Mouse (Mus musculus) adrenal gland, postnatal 36 days (tissue): ENCODE measurements around the gene Megf8. TPM values are rescaled to one million over a fixed set of nuclear protein-coding genes. Genes with fewer than 3 reads are reported as not detected.
A peak's percentile ranks its signal among the peaks of the same experiment; 100 is the strongest.
"Not testable (repeated sequence)": the region's sequence is repeated elsewhere in the genome, so short reads cannot be mapped to it uniquely, and the experiment has no call there.

Source experiments
- DNase-seq, 2 experiments: peaks; one replicate each; pipeline ENCODE4 v3.0.0; 2021; ENCODE audit warnings: mixed read lengths in 1 of 2
- total RNA-seq, 2 experiments: library from RNA; stranded (reverse); gene quantifications; 2 replicates each; pipeline ENCODE4 v1.2.3; 2021

The Megf8 gene
- total RNA-seq, 2 experiments from 2014 or later: 43.7 to 51.3 TPM

DNA sequence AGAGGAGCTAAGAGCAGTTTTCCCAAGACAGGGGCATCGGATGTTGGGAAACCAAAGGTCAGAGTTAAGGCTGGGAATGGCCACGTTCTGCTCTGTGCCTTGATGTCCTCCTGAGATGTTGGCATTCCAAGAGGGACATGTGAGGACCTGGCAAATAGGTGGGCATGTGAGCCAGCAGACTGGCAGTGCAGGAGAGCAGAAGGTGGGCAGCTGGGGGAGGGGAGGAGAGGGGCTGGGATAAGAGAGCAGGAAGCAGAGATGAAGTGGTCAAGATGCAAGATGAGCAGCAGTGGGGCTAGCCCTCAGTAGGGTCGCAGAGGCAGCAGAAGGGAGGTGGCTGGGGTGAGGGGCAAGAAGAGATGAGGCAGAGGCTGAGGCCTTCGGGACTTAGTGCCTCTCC lies 66.9 kb downstream of the Megf8 start:
- no peak for DNase-seq

DNA sequence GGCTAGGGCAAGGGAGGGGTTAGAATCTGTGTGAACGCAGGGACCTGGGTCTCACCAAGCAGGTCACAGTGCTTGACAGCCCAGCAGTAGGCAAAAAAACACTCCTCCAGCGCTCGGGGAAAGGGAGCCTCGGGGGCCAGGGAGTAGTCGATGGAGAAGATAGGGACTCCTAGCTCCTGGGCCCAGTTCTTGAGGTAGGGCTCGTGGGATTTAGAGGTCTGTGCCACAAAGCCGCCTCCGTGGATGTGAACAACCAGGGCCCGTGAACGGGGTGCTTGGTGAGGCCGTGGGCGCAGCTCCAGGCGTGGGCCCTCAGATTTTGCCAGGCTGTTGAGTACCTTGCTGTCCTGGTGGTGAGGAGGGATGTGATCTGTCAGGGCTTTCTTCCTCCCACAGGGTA lies 67.4 kb downstream of the Megf8 start:
- DNase-seq: no peak

DNA sequence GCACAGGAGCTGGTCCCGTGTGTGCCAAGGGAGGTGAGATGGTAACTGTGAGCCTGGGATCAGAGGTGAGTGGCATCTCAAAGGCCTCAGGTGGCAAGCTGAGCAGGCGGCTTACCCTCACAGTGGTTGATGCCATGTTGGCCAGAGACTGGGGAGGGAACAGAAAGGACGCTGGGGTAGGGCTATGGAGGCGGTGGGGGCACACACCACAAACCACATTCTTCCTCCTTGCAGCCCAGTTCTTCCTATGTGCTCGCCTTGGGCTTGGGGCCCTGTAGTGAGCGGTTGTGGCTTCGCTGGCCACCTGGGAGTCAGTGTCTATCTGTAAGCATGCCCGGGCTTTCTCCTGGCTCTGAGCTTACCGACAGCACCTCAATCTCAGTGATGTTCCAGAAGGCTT lies 67.9 kb downstream of the Megf8 start:
- no peak for DNase-seq

DNA sequence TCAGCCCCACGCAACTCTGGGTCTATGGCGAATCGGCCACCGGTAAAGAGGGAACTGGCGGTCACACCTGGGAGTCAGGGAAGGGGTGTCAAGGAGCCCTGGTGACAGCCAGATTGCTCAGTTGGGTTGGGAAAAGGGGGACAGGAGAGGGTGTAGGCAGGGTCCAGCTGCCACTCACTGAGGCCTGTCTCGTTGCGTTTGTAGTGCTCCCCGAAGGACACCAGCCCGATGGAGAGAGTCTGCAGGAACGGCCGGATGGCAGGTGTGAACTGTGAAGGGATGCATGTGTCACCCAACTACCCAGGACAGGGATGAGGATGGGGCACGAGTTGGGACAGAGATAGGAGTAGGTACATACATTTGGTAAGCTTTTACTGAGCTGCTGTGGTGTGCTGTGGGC lies 68.3 kb downstream of the Megf8 start:
- DNase-seq: no peak

DNA sequence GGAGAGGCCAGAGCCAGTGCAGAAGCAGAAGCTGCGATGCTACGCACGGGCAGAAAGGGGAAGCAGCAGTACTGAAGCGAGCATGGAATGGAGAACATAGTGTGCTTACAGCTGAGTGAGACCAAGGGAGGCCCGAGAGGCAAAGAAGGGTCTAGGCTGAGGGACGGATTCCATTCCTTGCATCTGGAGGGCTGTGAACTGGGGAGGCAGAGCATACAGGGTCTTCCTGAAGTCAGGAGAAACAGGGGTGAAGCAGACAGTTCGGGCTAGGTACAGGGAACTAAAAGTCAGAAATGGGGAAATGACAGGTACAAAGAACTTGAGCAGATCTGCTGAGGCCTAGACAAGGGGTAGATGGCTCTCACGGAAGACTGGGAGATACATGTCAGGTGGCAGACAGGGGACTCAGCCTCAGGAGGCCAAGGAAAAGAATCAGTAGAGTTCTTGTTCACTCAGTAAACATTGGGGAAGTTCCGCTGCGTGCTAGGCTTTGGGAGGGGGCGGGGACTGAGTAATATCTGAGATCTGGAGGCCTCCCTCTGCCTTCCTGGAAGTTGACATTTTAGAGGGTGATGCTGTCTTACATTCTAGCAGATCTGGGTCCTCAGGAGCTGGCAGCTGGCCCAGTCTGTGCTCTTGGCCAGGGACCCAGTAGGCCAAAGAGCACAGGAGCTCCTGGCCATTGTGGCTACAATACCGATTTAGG lies 69.0 kb downstream of the Megf8 start:
- DNase-seq: peak; percentile 93

DNA sequence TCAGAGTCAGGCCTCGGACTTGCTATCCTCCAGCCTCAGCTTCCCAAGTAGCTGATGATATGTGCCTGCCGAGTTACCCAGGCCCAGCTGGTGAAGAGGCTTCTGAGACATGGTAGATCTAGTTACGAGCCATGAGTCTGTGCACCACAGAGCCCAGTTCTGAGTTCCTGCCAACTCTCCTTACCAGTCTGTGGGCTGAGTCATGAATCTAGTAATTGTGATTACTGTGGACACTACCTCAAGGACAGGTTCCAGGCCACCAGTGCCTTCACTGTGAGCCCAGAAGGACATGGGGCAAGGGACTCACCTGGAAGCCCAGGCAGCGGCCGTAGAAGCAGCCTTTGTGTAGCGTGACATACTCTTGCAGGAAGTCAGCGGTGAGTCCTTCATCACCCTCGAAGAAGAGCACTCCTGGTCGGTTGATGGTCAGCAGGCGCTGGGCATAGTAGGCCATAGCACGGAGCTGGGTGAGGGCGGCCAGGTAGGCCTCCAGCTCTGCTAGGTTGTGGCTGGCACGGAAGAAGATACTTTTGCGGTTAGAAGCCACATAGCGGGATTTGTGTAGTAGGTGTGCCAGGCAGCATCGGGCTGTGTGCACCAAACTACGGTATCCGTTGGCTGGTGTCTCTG lies 71.0 kb downstream of the Megf8 start:
- DNase-seq: peak; percentile 73 to 76

DNA sequence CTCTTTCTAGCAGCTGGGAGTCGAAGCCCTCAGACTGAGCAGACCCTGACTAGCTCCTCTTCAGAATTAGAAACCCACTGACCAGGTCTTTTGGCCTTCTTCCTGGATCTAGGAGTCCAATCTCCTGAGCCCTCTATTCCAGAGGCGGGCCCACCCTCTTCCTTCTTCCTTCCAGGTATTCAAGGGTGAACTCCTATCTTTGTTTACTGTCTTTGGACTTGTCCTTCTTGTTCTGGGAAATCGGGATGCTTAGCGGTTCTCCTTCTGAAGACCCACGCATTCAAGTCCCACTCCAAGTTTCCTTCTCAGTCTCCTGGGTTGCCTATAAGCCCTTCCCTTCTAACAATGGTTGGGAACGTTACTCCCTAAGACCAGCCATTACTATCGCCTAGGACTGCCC lies 72.0 kb downstream of the Megf8 start:
- no peak for DNase-seq

DNA sequence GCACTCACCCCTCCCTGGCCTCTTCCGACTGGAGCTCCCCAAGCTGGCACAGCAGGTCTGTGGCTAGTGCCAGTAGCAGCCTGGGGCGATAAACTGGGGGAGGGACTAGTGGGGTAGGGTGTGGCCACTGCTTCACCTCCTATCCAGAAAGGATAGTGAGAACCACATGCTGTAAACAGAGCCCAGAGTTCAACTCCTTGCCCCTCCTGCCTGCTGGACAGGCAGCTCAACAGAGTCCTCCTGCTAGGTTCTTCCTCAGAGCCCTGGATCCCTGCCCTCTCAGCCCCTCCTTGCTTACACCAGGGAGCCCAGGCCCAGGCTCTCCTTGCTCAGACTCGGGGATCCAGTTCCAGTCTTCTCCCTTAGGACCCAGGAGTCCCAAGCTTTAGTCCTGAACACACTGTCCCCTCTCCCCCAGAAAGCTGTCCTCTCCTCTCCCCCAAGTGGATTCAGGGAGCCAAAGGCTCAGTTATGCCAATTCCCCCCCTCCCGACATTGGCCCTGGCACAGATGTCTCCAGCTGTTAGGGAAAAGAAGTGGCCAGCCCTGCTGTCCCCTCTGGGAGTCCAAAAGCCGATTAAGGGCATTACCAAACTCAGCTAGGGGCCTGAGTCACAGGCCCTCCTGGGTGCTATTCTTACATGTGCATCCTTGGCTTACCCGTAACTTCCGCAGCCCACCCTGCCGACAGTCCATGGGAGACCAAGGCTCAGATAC lies 73.2 kb downstream of the Megf8 start:
- DNase-seq: peak; percentile 79 to 82

DNA sequence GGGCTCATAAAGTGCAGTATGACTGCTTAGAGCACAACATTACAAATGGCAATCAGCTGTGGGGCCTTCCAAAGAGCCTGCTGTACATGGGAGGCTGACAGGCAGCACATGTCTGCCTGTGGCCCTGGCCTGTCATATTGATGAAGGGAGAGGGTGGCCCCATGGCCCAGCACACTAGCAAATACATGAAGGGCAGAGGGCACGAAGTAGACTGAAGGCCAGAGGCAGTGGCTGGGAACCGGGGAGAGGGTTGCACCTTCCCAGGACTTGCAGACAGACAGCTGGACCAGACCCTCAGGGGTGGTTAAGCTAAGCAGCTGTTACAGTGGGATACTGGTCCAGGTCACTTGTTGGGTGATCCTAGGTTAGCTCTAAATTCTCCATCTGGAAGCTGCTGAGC lies 74.0 kb downstream of the Megf8 start:
- DNase-seq: peak; percentile 73

DNA sequence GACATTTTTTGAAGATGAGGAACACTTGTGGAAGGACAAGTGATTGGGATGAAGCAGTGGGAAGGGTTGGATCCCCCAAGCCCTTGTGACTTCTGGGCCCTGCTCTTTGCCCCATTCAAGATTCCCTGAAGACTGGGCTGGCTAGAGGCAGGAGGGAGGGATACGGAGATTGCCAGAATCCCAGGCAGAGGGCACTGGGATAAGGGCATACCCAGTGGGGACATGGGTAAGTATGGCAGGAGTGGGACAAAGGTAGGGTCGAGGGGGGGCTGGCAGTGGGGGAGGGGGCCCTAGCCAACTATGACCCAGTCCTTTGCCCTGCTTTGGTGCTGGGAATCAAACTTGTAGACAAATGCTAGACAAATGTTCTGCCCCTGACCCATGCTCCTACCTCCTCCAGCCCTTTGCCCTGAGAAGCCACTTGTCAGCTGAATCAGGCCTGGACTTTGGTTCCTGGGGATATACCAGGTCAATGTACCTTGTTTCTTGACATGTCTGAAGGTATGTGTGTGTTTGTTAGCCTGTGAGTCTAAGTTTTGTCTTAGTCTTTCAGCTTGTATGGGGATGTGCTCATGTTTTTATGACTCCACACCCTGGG lies 75.0 kb downstream of the Megf8 start:
- DNase-seq: peak in 1 of 2 experiments; percentile 54

DNA sequence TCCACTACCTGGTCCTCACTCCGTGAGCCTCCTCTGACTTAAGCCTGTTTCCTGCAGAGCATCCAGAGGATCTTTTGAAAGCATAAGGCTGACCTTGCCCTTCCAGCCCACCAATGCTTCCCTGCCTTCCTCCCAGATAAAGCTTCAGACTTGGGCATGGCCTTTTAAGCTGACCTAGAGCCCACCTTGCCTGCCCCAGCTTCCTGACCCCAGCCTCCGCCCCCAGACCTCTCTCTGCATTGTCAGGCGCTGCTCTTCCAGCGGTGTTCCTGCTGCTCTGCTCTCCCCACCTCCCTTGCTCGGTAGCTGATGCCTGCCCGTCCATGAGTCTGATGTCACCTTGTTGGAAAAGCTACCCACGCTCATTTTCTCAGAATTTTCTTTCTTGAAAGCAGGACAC lies 75.9 kb downstream of the Megf8 start:
- DNase-seq: no peak

DNA sequence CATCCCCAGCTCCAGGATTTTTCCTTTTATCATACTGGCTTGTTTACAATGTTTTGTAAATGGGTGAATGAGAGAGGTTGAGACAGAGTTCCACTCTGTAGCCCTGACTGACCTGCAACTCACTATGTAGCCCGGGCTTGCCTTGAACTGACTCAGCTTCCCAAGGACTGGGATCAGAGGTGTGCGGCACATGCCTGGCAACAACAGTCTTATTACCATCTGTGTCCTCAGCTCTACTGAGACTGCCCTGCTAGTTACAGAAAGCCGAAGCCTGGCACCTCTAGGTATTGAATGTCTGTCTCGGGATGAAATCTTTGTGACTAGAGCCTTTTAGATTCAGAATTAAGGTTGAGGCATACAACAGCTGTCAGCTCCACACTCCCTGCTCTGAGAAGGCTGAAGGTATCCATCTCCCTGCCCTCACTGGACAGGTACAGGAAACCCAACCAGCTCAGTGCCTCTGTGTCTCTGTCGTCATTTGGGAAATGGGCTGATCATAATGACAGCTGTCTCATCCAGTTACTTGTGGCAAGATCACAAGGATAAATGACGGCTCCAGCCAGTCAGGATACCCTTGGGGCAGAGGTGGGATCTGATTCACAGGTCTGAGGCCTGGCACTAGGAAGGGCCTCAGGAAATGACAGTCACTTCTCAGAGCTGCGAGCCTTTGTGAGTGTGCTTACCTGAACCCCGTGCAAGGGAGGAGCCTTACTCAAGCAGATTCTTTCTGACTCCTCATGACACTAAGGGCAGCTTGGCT lies 76.7 kb downstream of the Megf8 start:
- DNase-seq: peak; percentile 61 to 75

DNA sequence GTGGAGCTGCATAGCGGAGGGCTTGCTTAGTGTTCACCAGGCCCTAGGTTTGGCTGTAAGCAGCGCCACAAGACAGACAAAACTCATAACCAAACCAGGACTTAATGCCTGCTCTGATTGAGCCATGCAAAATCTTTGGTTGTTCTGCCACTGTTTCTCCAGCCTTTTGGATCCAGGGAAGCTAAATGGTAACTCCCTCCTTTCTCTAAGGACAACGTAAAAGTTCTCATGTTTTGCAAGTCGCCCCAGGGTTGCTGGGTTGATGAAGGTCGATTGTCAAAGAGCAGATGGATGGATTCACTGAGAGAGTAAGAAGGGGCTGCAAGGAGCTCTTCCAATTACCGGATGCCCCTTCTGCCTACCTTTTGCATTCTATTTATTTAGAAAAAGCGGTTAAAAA lies 77.8 kb downstream of the Megf8 start:
- DNase-seq: no peak

DNA sequence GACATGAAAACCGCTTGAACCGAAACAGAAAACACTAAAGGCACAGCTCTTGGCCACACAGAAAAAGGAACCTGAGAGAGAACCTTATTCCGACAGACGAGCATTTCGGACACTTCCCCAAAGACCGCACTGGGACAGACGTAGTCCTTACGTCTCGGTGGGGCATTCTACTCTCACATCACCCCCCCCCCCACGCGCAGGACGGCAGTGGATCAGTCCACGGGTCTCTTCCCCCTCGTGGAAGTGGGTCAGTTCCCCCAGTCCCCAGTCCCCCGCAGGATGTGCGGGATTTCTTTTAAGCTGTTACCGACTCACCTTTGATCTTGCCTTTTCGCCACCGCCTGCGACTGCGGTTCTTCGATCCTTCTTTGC lies 78.2 kb downstream of the Megf8 start:
- no peak for DNase-seq

DNA sequence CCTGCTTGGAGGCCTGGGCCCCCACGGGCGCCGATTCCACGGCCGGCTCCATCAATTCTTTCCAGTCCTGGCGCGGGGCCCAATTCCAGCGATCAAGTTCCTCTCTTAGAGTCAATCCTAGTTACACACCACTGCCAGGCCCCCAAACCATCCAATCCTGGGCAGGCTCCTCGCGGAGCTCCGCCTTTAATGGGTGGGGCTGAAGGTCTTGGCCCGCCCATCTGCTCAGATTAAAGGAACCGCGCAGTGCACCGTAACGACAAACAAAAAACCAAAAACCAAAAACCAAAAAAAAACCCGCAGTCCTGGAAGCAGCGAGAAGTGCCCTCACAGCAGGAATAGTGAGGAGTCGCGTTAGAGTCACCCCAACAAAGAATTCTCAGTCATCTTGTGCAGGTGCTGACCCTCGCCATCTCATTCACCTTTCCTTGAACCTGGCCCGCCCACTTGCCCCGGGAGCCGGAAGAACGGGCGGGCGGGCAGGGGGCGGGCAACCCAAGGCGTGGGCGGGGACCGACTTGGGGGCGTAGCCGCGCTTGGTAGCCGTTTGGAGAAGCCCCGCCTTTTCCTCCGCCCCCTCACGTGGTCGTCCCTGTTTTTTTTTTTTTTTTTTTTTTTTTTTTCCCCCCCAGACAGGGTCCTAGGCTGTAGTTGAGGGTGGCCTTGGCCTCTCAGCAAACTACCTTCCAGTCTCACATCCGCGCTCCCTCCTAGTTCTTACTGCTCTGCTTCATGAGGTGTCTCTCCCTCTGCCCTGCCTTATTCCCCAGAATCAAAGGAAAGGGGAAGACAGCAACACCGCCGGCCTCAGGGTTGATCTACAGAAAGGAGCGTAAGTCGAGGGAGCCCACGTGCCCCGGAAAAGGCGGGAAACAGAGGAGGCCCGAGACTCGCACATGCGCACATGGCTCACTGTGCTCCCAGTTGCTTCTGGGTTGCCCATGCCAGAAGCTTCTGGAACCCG lies 78.9 kb downstream of the Megf8 start:
- peak; percentile 97 to 98 for DNase-seq

DNA sequence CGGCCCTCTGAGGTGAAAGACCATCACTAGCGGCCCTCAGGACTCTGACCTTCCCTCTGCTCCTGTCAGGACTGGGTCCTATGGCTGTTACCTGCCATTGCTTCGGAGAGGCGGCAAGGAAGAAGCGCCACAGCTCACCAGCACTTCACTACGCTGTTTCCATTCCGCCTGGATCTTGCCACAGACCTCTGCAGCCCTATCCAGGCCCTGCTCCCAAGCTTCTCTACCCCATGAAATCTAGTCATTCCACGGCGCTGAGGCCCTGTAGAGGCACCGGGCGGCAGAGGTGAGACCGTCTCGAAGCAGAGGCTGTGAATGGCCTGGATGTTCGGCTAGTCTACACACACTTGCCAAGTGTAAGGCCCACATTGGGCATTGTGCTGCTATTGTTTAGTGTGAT lies 79.7 kb downstream of the Megf8 start:
- DNase-seq: no peak

DNA sequence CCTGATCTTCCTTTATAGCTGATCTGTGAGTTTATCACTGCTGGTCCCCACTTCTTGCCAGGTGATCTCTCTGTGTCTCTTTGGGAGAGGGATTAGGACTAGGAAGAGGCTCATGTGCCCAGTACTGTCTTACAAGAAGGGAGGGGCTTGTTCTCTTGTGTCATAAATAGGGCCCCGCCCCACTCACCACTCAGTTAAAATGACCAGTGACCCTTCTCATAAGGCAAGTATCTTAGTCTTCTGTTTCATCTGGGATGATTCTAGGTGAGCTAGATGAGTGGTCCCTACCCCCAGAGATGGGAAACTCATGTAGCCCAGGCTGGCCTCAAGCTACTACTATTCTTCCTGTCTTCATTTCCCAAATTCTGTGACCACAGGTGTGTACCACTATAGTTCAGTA lies 81.6 kb downstream of the Megf8 start, which contains the start of gene Lipe:
Gene Lipe (minus strand): TSS at position 101 of the 400 bp plus-strand sequence.
- DNase-seq: no peak

DNA sequence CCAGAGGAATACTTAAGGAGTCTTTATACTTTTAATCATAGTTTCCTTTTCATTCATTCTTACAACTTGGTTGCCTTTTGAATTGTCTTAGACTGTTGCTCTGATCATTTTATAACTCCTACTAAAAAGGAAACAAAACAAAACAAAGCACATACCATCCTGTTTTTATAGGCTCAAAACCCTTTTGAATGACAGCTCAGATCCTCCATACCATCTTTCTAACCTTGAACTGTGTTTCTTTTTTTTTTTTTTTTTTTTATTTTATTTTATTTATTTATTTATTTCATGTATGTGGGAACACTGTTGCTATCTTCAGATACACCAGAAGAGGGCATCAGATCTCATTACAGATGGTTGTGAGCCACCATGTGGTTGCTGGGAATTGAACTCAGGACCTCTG lies 82.1 kb downstream of the Megf8 start:
- not testable (repeated sequence) for DNase-seq

DNA sequence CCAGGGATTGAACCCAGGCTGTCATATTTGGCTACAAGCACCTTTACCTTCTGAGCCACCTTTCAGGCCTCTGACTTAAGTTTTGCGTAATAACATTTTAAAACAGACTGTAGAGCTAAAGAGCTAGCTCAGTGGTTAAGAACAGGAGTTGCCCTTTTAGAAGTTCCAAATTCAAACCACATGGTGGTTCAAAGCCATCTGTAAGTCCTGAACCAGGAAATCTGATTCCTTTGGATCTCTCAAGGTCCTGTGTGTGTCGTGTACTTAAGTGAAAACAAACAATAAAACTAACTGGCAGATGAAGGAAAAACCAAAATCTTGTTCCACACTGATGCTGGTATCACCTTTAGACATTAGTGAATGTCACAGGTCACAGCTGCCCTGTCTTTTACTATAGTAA lies 84.6 kb downstream of the Megf8 start:
- no peak for DNase-seq

DNA sequence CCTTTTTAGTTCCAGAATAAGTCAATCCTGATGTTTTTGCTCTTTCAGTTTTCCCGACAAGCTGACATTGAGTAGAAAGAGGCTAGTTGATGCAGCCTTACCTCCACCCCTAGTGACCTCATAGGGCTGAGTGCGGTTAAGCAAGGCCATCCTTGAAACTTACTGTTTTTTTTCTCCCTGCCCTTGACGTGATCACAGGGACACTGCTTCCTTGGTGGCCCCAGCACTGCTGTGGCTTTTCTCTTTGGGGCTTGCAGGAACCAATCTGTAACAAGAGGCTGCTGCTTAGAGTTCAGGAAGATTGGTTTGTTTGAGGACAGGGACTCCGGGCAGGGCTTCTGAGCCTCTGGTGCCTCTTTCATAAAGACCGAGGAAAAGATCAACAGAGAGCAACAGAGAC lies 85.0 kb downstream of the Megf8 start:
- DNase-seq: peak; percentile 72 to 74

DNA sequence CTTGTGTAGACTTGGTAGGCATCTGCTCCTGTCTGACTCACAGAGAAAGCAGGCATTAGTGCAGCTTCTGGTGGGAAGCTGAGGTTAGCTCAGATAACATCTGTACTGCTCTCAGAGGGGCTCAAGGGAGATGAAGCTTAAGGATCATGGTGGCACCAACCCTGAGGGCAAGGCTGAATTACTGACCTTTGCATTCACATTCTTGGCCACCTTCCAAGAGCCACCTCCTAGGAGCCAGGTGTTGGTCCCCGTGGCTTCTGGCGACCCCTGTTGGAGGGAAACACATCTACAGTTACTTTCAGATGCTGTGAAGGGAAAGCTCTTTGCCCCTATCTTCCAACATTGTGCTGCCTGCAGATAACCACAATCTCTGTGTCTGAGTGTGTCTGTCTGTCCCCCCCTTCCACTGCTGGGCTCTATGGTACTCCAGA lies 85.7 kb downstream of the Megf8 start:
- DNase-seq: peak; percentile 79 to 80
